Mouse (Mus musculus) intestine, embryonic 15.5 days (tissue): Measurements from ENCODE around the gene Cox6b2. TPM values are rescaled to one million over a fixed set of nuclear protein-coding genes. Genes with fewer than 3 reads are reported as not detected.
"Not testable (repeated sequence)": the region's sequence is repeated elsewhere in the genome, so short reads cannot be mapped to it uniquely, and the experiment has no call there.

Experiments used
- ATAC-seq: fragments of 200-750 bp; cut with Nextera tagmentation; 2 replicates; pipeline ENCODE4 v1.8.0; 2017; ENCODE audit warnings: moderate TSS enrichment, moderate library complexity
- H3K27ac ChIP-seq: fragments of 300-500 bp; sonication (generic); 2 replicates; pipeline ENCODE4 v1.5.1; 2015; ENCODE audit warnings: mild to moderate bottlenecking, inconsistent platforms
- H3K27me3 ChIP-seq: fragments of 300-500 bp; sonication (generic); replicated peaks from 2 replicates; pipeline ENCODE4 v1.6.1; 2015; ENCODE audit warnings: inconsistent platforms
- H3K36me3 ChIP-seq: fragments of 300-500 bp; sonication (generic); 2 replicates; pipeline ENCODE4 v1.6.1; 2015; ENCODE audit warnings: inconsistent platforms
- H3K4me1 ChIP-seq: fragments of 300-500 bp; sonication (generic); replicated peaks from 2 replicates; pipeline ENCODE4 v1.6.1; 2015; ENCODE audit warnings: inconsistent platforms
- H3K4me2 ChIP-seq: fragments of 300-500 bp; sonication (generic); replicated peaks from 2 replicates; pipeline ENCODE4 v1.6.1; 2015; ENCODE audit warnings: mild to moderate bottlenecking, inconsistent platforms
- H3K4me3 ChIP-seq: fragments of 300-500 bp; sonication (generic); replicated peaks from 2 replicates; pipeline ENCODE4 v1.5.1; 2015; ENCODE audit warnings: inconsistent platforms
- H3K9ac ChIP-seq: fragments of 300-500 bp; sonication (generic); 2 replicates; pipeline ENCODE4 v1.6.1; 2015; ENCODE audit warnings: inconsistent platforms
- H3K9me3 ChIP-seq: fragments of 300-500 bp; sonication (generic); 2 replicates; pipeline ENCODE4 v1.6.1; 2016; ENCODE audit warnings: inconsistent platforms
- WGBS: fragments of 180-500 bp; shearing (Covaris S2); methylation state at CpG from one replicate; pipeline ENCODE4 v1.1.7; 2015; 5-methylcytosine and 5-hydroxymethylcytosine counted together
- polyA plus RNA-seq: library from polyadenylated mRNA; unstranded; fragments of >200 nt; fragmentation: Nextera tagmentation; extraction: Ambion mirVana; gene quantifications from 2 replicates; pipeline ENCODE4 v1.2.1, GENCODE M21; 2015

Gene Cox6b2
- 45.5 and 53.0 TPM in 2 replicates for polyA plus RNA-seq

DNA sequence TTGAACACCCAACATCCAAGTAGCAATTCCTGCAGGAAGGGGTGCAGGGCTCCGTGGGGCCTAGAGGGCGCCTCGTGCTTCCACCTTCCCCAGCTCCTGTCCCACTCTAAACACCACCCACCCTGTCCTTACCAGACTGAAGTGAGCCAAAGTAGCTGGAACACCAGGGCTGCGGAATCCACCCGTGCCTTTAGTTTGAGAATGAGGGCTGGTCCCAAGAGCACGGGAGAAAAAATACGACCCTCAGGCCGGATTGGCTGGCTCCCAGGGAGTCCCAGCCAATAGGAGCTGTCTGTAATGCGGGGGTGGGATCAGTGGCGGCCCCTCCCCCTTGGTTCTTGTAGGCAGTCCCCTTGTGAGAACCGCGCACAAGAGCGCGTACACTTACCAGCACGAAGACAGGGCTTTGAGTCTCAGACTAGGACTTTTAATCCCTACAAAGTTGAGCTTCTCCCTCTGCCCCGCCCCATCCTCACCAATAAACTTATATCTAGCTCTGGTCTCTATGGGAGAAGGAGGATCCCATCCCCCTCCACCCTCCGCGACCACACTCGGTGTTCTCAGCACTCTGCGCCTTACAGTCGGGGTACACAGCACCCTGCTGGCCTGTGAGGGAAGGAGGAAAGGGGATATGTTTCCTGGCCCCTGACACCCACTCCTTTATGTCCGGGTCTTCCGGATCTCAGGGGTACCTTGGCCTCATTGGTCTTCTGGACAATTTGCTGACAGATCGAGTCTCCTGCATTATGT, at the start of gene Cox6b2:
Gene Cox6b2 (minus strand): TSS at position 274 of the 750 bp plus-strand sequence.
- peak within 1 kb of the TSS; percentile 41 for H3K9ac ChIP-seq
- WGBS: 2% methylated on average over 24 of the region's 24 CpGs
- no peaks in the 10 kb centered on the region for H3K9me3 ChIP-seq
- peak within 1 kb of the TSS; percentile 48; the same call in 1 of the 2 replicates for H3K27ac ChIP-seq
- peaks cover 14% of the 10 kb centered on the region for H3K4me1 ChIP-seq
- H3K4me2 ChIP-seq: peak within 1 kb of the TSS; percentile 75
- 0 out of 2 replicates have a peak, but pooled peaks cover 2% of the 10 kb centered on the region for H3K36me3 ChIP-seq
- peak; percentile 94 for ATAC-seq
- H3K4me3 ChIP-seq: peak within 1 kb of the TSS; percentile 40
- H3K27me3 ChIP-seq: no peaks in the 10 kb centered on the region

DNA sequence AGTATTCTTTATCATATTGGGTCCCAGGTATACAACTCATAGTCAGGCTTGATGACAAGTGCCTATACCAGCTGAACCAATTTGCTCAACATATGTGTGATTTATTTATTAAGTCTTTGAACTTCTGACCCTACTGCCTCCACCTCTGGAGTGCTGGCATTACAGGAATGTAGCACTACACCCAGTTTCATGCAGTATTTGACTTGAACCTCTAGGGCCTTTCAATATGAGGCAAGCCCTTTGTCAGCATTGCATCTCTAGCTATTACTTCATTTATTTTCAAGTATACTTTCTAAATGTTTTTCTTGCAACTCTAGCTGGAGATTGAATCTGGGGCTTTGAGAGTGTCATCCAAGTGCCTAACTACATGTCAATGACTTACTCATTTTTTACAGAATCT, 49.4 kb upstream of the Cox6b2 start:
- H3K27me3 ChIP-seq: no peaks in the 10 kb centered on the region
- no peak for ATAC-seq
- H3K9me3 ChIP-seq: no peaks in the 10 kb centered on the region
- no peak overlapping the region for H3K9ac ChIP-seq
- peaks cover 16% of the 10 kb centered on the region for H3K36me3 ChIP-seq
- no peak overlapping the region for H3K4me3 ChIP-seq
- H3K4me2 ChIP-seq: no peak overlapping the region
- no peaks in the 10 kb centered on the region for H3K4me1 ChIP-seq
- H3K27ac ChIP-seq: no peak overlapping the region

DNA sequence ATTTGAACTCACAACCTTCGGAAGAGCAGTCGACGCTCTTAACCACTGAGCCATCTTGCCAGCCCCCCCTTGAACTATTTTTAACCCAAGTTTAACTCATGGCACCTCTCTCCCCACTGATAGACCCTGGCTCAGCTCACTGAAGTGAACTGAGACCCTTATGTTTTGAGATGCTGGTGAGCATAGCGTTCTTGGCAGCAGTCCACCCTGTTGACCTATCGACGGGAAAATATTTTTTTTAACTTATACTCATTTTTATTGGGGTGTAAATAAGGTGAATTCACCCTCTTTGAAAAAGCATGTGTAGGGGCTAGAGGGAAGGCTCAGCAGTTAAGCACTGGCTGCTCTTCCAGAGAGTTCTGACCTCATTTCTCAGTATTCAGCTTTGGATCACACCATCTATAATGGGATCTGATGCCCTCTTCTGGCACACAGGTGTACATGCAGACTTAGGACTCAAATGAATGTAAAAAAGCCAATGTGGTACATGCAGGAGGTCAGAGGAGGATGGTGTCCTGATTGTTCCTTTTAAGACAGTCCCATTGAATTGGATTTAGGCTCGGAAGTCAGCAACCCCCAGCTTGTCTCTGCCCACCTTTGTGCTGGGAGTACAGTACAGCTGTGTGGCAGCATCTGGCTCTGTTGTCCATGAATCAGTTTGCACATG, 43.0 kb upstream of the Cox6b2 start:
- H3K27me3 ChIP-seq: no peaks in the 10 kb centered on the region
- H3K9me3 ChIP-seq: no peaks in the 10 kb centered on the region
- no peak overlapping the region for H3K4me3 ChIP-seq
- no peak for ATAC-seq
- H3K4me1 ChIP-seq: peaks cover 14% of the 10 kb centered on the region
- H3K9ac ChIP-seq: no peak overlapping the region
- H3K27ac ChIP-seq: no peak overlapping the region
- WGBS: 72% methylated on average over 7 of the region's 7 CpGs
- H3K36me3 ChIP-seq: peaks cover 15% of the 10 kb centered on the region
- H3K4me2 ChIP-seq: no peak overlapping the region

DNA sequence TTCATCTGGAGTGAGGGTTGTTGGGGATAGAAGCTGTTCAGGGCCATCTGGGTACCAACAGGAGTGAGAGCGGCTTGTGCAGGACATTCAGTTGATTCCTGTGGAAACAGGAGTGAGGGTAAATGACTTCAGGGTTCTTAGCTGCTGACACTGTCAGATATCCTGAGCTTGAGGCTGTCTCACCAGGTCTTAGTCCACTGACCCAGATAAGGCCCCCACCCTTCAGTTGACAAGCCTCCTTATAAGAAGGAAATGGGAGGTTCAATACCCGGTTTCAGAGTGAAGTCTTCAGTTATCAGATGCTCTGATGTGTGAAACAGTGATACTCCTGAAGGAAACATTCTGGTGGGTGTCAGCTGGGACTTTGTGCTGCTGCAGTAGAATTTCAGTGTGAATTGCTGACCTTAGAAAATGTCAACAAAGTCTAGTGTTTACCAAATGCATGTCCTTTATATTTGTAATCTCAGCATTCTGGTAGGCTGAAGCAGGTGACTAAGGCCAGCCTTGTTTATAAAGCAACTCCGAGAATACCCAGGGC, 41.8 kb upstream of the Cox6b2 start:
- Histone ChIP-seq H3K9ac (no peak overlapping the region), H3K27ac (no peak overlapping the region), H3K9me3 (no peaks in the 10 kb centered on the region), H3K27me3 (no peaks in the 10 kb centered on the region), H3K4me3 (no peak overlapping the region), H3K4me2 (peak overlapping the region; percentile 80), H3K4me1 (peaks cover 14% of the 10 kb centered on the region), H3K36me3 (peaks cover 15% of the 10 kb centered on the region)
- 73% methylated on average over 3 of the region's 3 CpGs for WGBS
- no peak for ATAC-seq

DNA sequence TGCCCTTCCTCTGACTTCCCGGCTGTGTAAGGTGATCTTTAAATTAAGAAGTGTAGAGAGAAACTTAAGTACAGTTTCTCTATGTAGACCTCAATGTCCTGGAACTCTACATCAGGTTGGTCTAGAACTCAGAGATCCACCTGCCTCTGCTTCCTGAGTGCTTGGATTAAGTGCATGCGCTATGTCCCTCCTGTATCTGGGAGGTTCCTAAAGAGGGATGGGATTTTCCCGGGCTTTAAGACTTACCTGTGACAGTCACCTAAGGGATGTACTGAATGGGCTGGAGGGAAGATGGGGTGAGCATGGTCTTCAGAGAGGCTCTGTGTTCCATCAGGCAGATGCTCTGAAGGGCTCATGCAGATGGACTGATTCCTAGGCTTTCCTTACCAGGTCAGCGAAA, 40.8 kb upstream of the Cox6b2 start:
- H3K4me2 ChIP-seq: peak overlapping the region; percentile 80
- 33% methylated on average over 4 of the region's 4 CpGs for WGBS
- peak overlapping the region; percentile 89 for H3K27ac ChIP-seq
- no peak for ATAC-seq
- peak overlapping the region; percentile 91 for H3K9ac ChIP-seq
- H3K36me3 ChIP-seq: peaks cover 15% of the 10 kb centered on the region
- peaks cover 14% of the 10 kb centered on the region for H3K4me1 ChIP-seq
- peak overlapping the region; percentile 83 for H3K4me3 ChIP-seq
- no peaks in the 10 kb centered on the region for H3K9me3 ChIP-seq
- no peaks in the 10 kb centered on the region for H3K27me3 ChIP-seq

DNA sequence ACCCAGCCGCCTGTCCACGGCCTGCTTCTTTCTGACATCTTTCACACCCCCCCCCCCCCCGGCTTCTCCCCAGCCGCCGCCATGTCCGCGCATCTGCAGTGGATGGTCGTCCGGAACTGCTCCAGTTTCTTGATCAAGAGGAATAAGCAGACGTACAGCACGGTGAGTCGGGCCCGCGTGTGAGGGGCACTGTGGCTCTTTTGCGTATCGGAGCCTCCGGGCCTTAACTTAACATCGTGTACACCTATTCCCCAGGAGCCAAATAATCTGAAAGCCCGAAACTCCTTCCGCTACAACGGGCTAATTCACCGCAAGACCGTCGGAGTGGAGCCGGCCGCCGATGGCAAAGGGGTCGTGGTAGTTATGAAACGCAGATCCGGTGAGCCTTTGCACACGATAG, 40.4 kb upstream of the Cox6b2 start:
- H3K4me3 ChIP-seq: peak overlapping the region; percentile 83
- peak overlapping the region; percentile 80 for H3K4me2 ChIP-seq
- under 1% methylated on average over 31 of the region's 31 CpGs for WGBS
- not testable (repeated sequence) for H3K27me3 ChIP-seq, ATAC-seq, H3K9me3 ChIP-seq
- peak overlapping the region; percentile 91 for H3K9ac ChIP-seq
- H3K4me1 ChIP-seq: peaks cover 16% of the 10 kb centered on the region
- peak overlapping the region; percentile 89 for H3K27ac ChIP-seq
- H3K36me3 ChIP-seq: peaks cover 15% of the 10 kb centered on the region

DNA sequence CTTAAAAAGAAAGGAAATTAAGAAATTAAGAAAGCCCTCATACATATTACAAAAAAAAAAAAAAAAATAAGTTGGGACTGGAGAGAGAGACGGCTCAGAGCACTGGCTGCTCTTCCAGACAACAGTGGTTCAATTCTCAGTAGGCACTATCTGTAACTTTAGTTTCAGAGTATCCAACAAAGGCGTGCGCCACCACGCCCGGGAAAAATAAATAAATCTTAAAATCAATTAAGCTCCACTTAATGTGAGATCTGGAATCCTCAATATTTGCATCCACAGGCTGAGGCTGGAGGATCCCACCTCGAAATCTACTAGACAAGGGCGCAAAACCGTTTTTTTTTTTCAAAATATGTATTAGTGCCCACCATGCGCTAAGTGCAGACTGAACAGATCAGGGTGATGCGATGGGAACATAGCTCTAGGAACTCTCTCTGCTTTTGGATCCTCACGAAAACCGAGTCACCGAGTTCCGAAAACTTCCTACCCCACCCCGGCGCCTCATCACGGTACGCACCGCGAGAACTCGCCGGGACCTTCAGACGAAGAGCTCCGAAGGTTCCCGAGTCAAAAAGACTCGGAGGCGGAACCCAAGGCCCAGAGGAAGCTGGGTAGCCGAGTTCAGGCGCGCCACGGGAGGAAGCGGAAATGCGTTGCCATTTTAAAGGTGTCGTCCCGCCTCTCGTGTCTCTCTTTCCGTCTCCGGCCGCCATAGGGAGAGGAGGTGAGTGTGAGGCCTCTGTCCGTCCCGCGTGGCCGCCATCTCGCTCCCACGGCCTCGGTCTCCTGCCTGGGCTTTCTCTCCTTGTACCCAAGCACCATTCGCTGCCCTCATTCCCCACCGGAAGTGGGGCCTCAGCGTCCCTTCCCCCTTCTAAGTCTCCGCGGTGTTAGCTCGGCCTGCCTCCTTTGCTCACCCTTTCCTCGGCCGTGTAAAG, 39.7 kb upstream of the Cox6b2 start, which contains the start of gene Rpl28:
Gene Rpl28 (plus strand): TSS at position 597 of the 935 bp plus-strand sequence.
- Histone ChIP-seq H3K36me3 (peaks cover 12% of the 10 kb centered on the region), H3K27me3 (no peaks in the 10 kb centered on the region), H3K9me3 (no peaks in the 10 kb centered on the region), H3K9ac (peak within 1 kb of the TSS; percentile 91), H3K27ac (peak within 1 kb of the TSS; percentile 89), H3K4me3 (peak within 1 kb of the TSS; percentile 83), H3K4me1 (peaks cover 17% of the 10 kb centered on the region), H3K4me2 (peak within 1 kb of the TSS; percentile 80)
- peak; percentile 85 for ATAC-seq
- under 1% methylated on average over 54 of the region's 54 CpGs for WGBS

DNA sequence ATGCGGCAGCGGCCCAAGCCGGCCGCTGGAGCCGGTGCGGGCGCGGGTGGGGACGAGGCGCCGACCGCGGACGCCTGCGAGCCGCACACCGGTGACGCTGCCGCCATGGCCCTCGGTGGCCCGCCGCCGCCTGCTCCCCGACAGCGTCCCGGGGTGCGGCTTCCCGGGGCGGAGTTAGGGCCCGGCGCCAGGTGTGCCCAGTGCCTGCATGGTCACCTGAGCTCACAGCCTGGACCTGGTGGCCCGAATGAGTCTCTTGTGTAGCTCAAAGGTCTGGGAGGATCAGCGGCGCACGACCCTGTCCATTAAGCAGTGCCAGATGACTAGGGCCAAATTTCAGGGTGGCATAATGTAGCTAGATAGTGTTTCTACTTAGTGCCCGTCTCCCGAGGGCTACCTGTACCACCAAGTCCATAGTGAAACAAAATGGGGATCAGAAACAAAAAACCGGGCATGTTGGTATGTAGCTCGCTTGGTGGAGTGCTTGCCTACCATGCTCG, 36.6 kb upstream of the Cox6b2 start, which contains the start of gene Tmem238:
Gene Tmem238 (minus strand): TSS at position 221 of the 500 bp plus-strand sequence.
- peak within 1 kb of the TSS; percentile 93 for H3K4me2 ChIP-seq
- H3K4me1 ChIP-seq: peaks cover 11% of the 10 kb centered on the region
- no peaks in the 10 kb centered on the region for H3K9me3 ChIP-seq
- WGBS: 8% methylated on average over 40 of the region's 40 CpGs
- peak within 1 kb of the TSS; percentile 85 for H3K27ac ChIP-seq
- peak; percentile 80 for ATAC-seq
- H3K27me3 ChIP-seq: no peaks in the 10 kb centered on the region
- peak within 1 kb of the TSS; percentile 78 for H3K9ac ChIP-seq
- H3K4me3 ChIP-seq: peak within 1 kb of the TSS; percentile 65
- peaks cover 2% of the 10 kb centered on the region; the same call in 1 of the 2 replicates for H3K36me3 ChIP-seq

DNA sequence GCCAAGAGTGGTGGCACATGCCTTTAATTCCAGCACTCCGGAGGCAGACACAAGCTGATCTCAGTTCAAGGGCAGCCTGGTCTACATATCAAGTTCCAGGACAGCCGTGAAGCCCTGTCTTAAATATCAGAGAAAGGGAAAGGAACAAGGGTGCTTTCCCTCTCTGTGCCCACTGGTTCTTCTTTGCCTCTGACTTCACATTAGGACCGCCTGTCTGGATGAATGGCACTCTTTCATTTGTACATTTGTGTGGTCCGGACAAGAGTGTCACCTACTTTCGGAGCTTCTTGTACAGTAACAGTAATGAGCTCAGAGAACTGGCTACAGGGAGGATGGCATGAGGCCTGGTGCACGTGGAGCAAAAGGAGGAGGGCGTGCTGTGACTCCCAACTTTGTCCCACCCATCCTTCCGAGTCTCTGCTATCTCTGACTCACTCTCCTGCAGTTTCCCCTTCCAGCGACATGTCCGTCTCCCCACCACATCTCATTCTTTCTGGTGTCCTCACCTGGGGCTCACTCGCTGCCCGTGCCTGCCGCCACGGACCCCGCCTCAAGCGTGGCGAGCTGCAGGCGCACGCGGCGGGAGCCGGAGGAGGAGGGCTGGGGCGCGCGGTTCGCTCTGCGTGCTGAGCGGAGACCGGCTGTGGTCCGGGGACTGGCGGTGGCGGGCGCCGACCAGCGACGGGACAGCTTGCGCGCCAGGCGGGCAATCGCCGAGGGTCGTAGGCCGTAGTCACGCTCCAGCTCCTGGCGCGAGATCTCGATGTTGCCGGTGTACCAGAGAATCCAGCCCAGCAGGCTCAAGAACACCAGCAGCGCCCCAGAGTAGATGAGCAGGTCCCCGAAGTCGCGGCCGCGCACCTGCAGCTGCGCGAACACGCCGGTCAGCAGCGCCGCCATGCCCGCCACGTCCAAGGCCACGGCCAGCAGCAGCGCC, 35.9 kb upstream of the Cox6b2 start:
- peak; percentile 65 for ATAC-seq
- Histone ChIP-seq H3K27ac (peak overlapping the region; percentile 85), H3K4me2 (peak overlapping the region; percentile 93), H3K4me1 (peaks cover 4% of the 10 kb centered on the region), H3K36me3 (no peaks in the 10 kb centered on the region), H3K4me3 (peak overlapping the region; percentile 65), H3K9ac (peak overlapping the region; percentile 78), H3K27me3 (no peaks in the 10 kb centered on the region), H3K9me3 (no peaks in the 10 kb centered on the region)
- WGBS: 2% methylated on average over 64 of the region's 64 CpGs

DNA sequence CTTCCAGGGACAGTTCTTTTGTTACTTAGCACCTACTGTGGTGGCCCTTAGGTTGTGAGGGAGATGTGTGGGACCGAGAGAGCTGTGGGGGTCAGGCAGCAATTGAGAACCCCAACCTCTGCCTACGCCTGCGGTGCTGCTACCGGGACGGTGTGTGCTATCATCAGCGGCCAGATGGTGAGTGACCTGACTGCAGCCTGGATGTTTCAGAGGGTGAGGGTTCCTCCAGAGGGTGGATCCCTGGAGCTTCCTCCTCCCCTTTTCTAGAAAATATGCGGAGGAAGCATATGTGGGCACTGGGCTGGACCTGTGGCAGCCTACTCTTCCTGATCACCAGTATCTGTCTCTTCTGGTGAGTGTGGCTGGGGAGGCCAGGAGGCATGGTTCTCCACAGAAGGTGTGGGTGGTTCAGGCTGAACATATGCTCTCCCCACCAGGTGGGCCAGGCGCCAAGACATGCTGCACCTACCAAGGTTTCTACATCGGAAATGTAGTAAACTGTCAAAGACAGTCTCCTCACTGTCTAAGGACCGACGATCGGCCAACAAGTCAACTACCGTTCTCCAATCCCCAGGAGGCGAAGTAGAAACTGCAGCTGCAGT, 30.9 kb upstream of the Cox6b2 start:
- WGBS: 78% methylated on average over 14 of the region's 14 CpGs
- ATAC-seq: no peak
- Histone ChIP-seq H3K4me2 (no peak overlapping the region), H3K9ac (no peak overlapping the region), H3K27me3 (peaks cover 3% of the 10 kb centered on the region), H3K9me3 (no peaks in the 10 kb centered on the region), H3K4me1 (peaks cover 13% of the 10 kb centered on the region; the same call in 1 of the 2 replicates), H3K4me3 (no peak overlapping the region), H3K36me3 (no peaks in the 10 kb centered on the region), H3K27ac (no peak overlapping the region)
